Comparison of ENCODE assay signal across 20 mouse cellular contexts in genomic region chr15:77941563-77941962, GRCm38 (mm10).
"Had no signal": no experiment of that assay in that cellular context is flagged by ENCODE, and none has a peak within 500 bp of the region (broad histone marks: within the 10 kb centered on the region; RNA-seq: fewer than 3 reads in every experiment).

No protein-coding gene starts in this region.

- H3K27me3 ChIP-seq: kidney, embryonic 15.5 days; liver, embryonic 13.5 days; neural tube, embryonic 12.5 days; neural tube, embryonic 15.5 days had no signal

- H3K9ac ChIP-seq: kidney, embryonic 15.5 days; liver, embryonic 13.5 days; neural tube, embryonic 12.5 days; neural tube, embryonic 15.5 days had no signal

- DNase-seq: kidney, adult 11 months; kidney, adult 8-10 months; kidney, postnatal 10 days; kidney, postnatal 36 days; liver, embryonic 13.5 days; lung, adult 2 months; lung, postnatal 14 days; lung, postnatal 4 days; midbrain, embryonic 14.5 days; right cerebral cortex, adult 18-20 months; right cerebral cortex, postnatal 14 days; right cerebral cortex, postnatal 4 days; thymus, adult 2 months; thymus, postnatal 25 days had no signal

- H3K4me1 ChIP-seq: kidney, embryonic 15.5 days; liver, embryonic 13.5 days; neural tube, embryonic 12.5 days; neural tube, embryonic 15.5 days had no signal

- H3K4me3 ChIP-seq: kidney, embryonic 15.5 days; left cerebral cortex, adult 2 months; liver, embryonic 13.5 days; neural tube, embryonic 12.5 days; neural tube, embryonic 15.5 days had no signal

- H3K4me2 ChIP-seq: kidney, embryonic 15.5 days; liver, embryonic 13.5 days; midbrain, embryonic 11.5 days; neural tube, embryonic 12.5 days; neural tube, embryonic 15.5 days had no signal

- H3K9me3 ChIP-seq: kidney, embryonic 15.5 days; liver, embryonic 13.5 days; neural tube, embryonic 12.5 days; neural tube, embryonic 15.5 days had no signal

- H3K27ac ChIP-seq: kidney, embryonic 15.5 days; left cerebral cortex, adult 2 months; liver, embryonic 13.5 days; neural tube, embryonic 12.5 days; neural tube, embryonic 15.5 days; stomach, postnatal 0 days had no signal
